Mouse (Mus musculus) neural tube, embryonic 14.5 days (tissue): Measurements from ENCODE around the gene Cfap61. TPM values are rescaled to one million over a fixed set of nuclear protein-coding genes. Genes with fewer than 3 reads are reported as not detected.

ENCODE experiments used
- ATAC-seq: fragments of 200-750 bp; cut with Nextera tagmentation; 2 replicates; pipeline ENCODE4 v1.8.0; 2017; ENCODE audit warnings: low read depth, mild to moderate bottlenecking, moderate TSS enrichment, moderate library complexity
- H3K27ac ChIP-seq: fragments of 300-500 bp; sonication (generic); 2 replicates; pipeline ENCODE4 v1.5.1; 2014; ENCODE audit warnings: low read depth, mild to moderate bottlenecking, control low read depth, low read length, moderate library complexity, mixed read lengths
- H3K27me3 ChIP-seq: fragments of 300-500 bp; sonication (generic); 2 replicates; pipeline ENCODE4 v1.6.1; 2014; ENCODE audit warnings: low read length; ENCODE audit not compliant: control insufficient read depth, insufficient read depth
- H3K36me3 ChIP-seq: fragments of 300-500 bp; sonication (generic); 2 replicates; pipeline ENCODE4 v1.6.1; 2014; ENCODE audit warnings: low read length, mixed read lengths; ENCODE audit not compliant: control insufficient read depth, insufficient read depth
- H3K4me1 ChIP-seq: fragments of 300-500 bp; sonication (generic); 2 replicates; pipeline ENCODE4 v1.6.1; 2014; ENCODE audit warnings: low read length; ENCODE audit not compliant: control insufficient read depth, insufficient read depth
- H3K4me2 ChIP-seq: fragments of 300-500 bp; sonication (generic); 2 replicates; pipeline ENCODE4 v1.6.1; 2014; ENCODE audit warnings: mild to moderate bottlenecking, low read depth, low read length, control low read depth
- H3K4me3 ChIP-seq: fragments of 300-500 bp; sonication (generic); 2 replicates; pipeline ENCODE4 v1.5.1; 2014; ENCODE audit warnings: low read depth, low read length, control low read depth, mixed read lengths
- H3K9ac ChIP-seq: fragments of 300-500 bp; sonication (generic); replicated peaks from 2 replicates; pipeline ENCODE4 v1.6.1; 2014; ENCODE audit warnings: low read depth, mild to moderate bottlenecking, control low read depth, low read length, mixed read lengths
- H3K9me3 ChIP-seq: fragments of 300-500 bp; sonication (generic); 2 replicates; pipeline ENCODE4 v1.6.1; 2016; ENCODE audit warnings: low read length; ENCODE audit not compliant: control insufficient read depth
- WGBS: fragments of 180-500 bp; shearing (Covaris S2); extraction: QIAGEN DNeasy Blood & Tissue Kit; methylation state at CpG from one replicate; pipeline ENCODE4 v1.1.7; 2014; 5-methylcytosine and 5-hydroxymethylcytosine counted together
- polyA plus RNA-seq: library from polyadenylated mRNA; unstranded; fragments of >200 nt; fragmentation: Nextera tagmentation; extraction: Ambion mirVana; gene quantifications from 2 replicates; pipeline ENCODE4 v1.2.1, GENCODE M21; 2014

The Cfap61 gene
- polyA plus RNA-seq, 1 experiment from 2014 or later: 4.9 TPM

GRCm38 (mm10) chr2:146109921-146110320 lies 175.3 kb downstream of the Cfap61 start:
- no peak overlapping the region for H3K9ac ChIP-seq
- H3K27me3 ChIP-seq: no peaks in the 10 kb centered on the region
- ATAC-seq: no peak
- H3K4me1 ChIP-seq: no peaks in the 10 kb centered on the region
- 73% methylated on average over 9 of the region's 9 CpGs for WGBS
- no peaks in the 10 kb centered on the region for H3K36me3 ChIP-seq
- H3K27ac ChIP-seq: no peak overlapping the region
- H3K4me2 ChIP-seq: no peak overlapping the region
- H3K4me3 ChIP-seq: no peak overlapping the region
- no peaks in the 10 kb centered on the region for H3K9me3 ChIP-seq

- no peaks in the 10 kb centered on the region for H3K9me3 ChIP-seq
- WGBS: 89% methylated on average over 6 of the region's 6 CpGs
- no peak overlapping the region for H3K9ac ChIP-seq
- no peak for ATAC-seq
- H3K36me3 ChIP-seq: no peaks in the 10 kb centered on the region
- no peak overlapping the region for H3K27ac ChIP-seq
- H3K4me1 ChIP-seq: no peaks in the 10 kb centered on the region
- no peak overlapping the region for H3K4me2 ChIP-seq
- H3K27me3 ChIP-seq: no peaks in the 10 kb centered on the region
- no peak overlapping the region for H3K4me3 ChIP-seq
These were observed 181.7 kb downstream of the Cfap61 start for GRCm38 (mm10) chr2:146116282-146116681.

GRCm38 (mm10) chr2:146116726-146117125 lies 182.1 kb downstream of the Cfap61 start:
- Histone ChIP-seq H3K4me2 (no peak overlapping the region), H3K36me3 (no peaks in the 10 kb centered on the region), H3K4me3 (no peak overlapping the region), H3K27ac (no peak overlapping the region), H3K27me3 (no peaks in the 10 kb centered on the region), H3K9ac (no peak overlapping the region), H3K9me3 (no peaks in the 10 kb centered on the region), H3K4me1 (no peaks in the 10 kb centered on the region)
- WGBS: 95% methylated on average over 5 of the region's 5 CpGs
- no peak for ATAC-seq

- H3K4me3 ChIP-seq: no peak overlapping the region
- H3K9me3 ChIP-seq: no peaks in the 10 kb centered on the region
- 10% methylated on average over 17 of the region's 17 CpGs for WGBS
- H3K36me3 ChIP-seq: no peaks in the 10 kb centered on the region
- no peaks in the 10 kb centered on the region for H3K27me3 ChIP-seq
- no peak for ATAC-seq
- H3K4me1 ChIP-seq: no peaks in the 10 kb centered on the region
- no peak overlapping the region for H3K4me2 ChIP-seq
- H3K9ac ChIP-seq: no peak overlapping the region
- no peak overlapping the region for H3K27ac ChIP-seq
These were observed 182.8 kb downstream of the Cfap61 start for GRCm38 (mm10) chr2:146117191-146117914.

- no peaks in the 10 kb centered on the region for H3K27me3 ChIP-seq
- no peak for ATAC-seq
- 14% methylated on average over 3 of the region's 3 CpGs for WGBS
These were observed 183.4 kb downstream of the Cfap61 start for GRCm38 (mm10) chr2:146117915-146118403.

GRCm38 (mm10) chr2:146121551-146121950 lies 187.0 kb downstream of the Cfap61 start:
- ATAC-seq: no peak
- 91% methylated on average over 7 of the region's 7 CpGs for WGBS
- Histone ChIP-seq H3K4me3 (no peak overlapping the region), H3K9ac (no peak overlapping the region), H3K27me3 (no peaks in the 10 kb centered on the region), H3K36me3 (no peaks in the 10 kb centered on the region), H3K9me3 (no peaks in the 10 kb centered on the region), H3K4me1 (no peaks in the 10 kb centered on the region), H3K27ac (no peak overlapping the region), H3K4me2 (no peak overlapping the region)

More at GRCm38 (mm10) chr2:146117915-146118403, 183.4 kb downstream of the Cfap61 start:
- H3K36me3 ChIP-seq: no peaks in the 10 kb centered on the region
- no peak overlapping the region for H3K27ac ChIP-seq
- H3K4me1 ChIP-seq: no peaks in the 10 kb centered on the region
- no peak overlapping the region for H3K4me2 ChIP-seq
- H3K9ac ChIP-seq: no peak overlapping the region
- H3K4me3 ChIP-seq: no peak overlapping the region
- H3K9me3 ChIP-seq: no peaks in the 10 kb centered on the region

GRCm38 (mm10) chr2:146125129-146125528 lies 190.5 kb downstream of the Cfap61 start:
- ATAC-seq: no peak
- H3K4me3 ChIP-seq: no peak overlapping the region
- H3K4me2 ChIP-seq: no peak overlapping the region
- no peaks in the 10 kb centered on the region for H3K9me3 ChIP-seq
- no peak overlapping the region for H3K9ac ChIP-seq
- H3K27me3 ChIP-seq: no peaks in the 10 kb centered on the region
- no peak overlapping the region for H3K27ac ChIP-seq
- no peaks in the 10 kb centered on the region for H3K4me1 ChIP-seq
- WGBS: 92% methylated on average over 2 of the region's 2 CpGs
- H3K36me3 ChIP-seq: no peaks in the 10 kb centered on the region

- no peak overlapping the region for H3K9ac ChIP-seq
- no peak overlapping the region for H3K27ac ChIP-seq
- no peaks in the 10 kb centered on the region for H3K36me3 ChIP-seq
- H3K9me3 ChIP-seq: no peaks in the 10 kb centered on the region
- H3K4me1 ChIP-seq: no peaks in the 10 kb centered on the region
- H3K27me3 ChIP-seq: no peaks in the 10 kb centered on the region
- no peak for ATAC-seq
- no peak overlapping the region for H3K4me3 ChIP-seq
- 42% methylated on average over 6 of the region's 6 CpGs for WGBS
- no peak overlapping the region for H3K4me2 ChIP-seq
These were observed 194.0 kb downstream of the Cfap61 start for GRCm38 (mm10) chr2:146128622-146129021.

GRCm38 (mm10) chr2:146130514-146130913 lies 195.9 kb downstream of the Cfap61 start:
- Histone ChIP-seq H3K9me3 (no peaks in the 10 kb centered on the region), H3K4me2 (no peak overlapping the region), H3K4me1 (no peaks in the 10 kb centered on the region), H3K4me3 (no peak overlapping the region), H3K9ac (no peak overlapping the region), H3K27me3 (no peaks in the 10 kb centered on the region), H3K36me3 (no peaks in the 10 kb centered on the region), H3K27ac (no peak overlapping the region)
- WGBS: 93% methylated on average over 3 of the region's 3 CpGs
- ATAC-seq: no peak
